Mouse (Mus musculus): Measurements from ENCODE around the gene Rbm20. TPM values are rescaled to one million over a fixed set of nuclear protein-coding genes. Genes with fewer than 3 reads are reported as not detected.

Rbm20 gene
- polyA plus RNA-seq, 1 experiment from 2014 or later, result 4.9 TPM

DNA sequence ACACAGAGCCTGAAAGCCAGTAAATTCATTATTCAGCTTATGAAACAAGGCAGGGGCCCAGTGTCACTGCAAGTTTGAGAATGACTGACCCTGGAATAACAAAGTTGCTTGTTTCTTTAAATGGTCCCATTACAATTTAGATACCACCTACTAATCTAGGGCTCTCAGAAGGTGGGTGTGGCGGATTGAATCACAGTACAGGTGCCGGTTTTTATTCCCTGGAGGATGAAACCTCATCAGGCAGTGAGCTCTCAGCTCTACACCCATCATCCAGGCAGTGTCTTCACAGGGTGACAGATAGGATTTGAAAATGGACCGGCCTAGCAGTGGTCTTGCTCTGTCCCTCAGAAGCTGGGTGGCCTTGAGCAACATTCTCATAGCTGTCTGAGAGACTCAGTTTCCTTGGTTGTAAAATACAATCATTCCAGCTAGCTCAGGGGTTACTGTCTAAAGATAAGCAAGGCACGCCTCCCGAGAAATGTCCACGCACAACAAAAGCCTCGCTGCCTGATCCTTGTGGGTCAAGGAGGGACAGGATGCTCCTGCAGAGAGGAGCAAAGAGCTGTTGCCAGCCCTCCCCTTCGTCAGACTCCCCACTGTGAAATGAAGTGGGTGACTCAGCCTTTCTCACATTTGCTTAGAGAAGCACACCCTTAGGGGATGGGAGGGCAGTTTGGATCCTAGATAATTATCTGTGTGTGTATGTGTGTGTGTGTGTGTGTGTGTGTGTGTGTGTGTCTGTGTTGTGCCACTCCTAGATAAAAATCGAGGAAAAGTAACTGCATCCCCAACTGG, 2.8 kb upstream of the Rbm20 start:
- no peak overlapping the region for H3K27ac ChIP-seq (replicated peaks)
- no peak overlapping the region for H3K4me2 ChIP-seq (replicated peaks)
- H3K4me1 ChIP-seq, result peaks cover 20% of the 10 kb centered on the region
- H3K9ac ChIP-seq (replicated peaks), result no peak overlapping the region
- WGBS, result 40% methylated on average over 9 of the region's 9 CpGs
- H3K27me3 ChIP-seq, result peaks cover 36% of the 10 kb centered on the region
- H3K9me3 ChIP-seq, result no peaks in the 10 kb centered on the region
- no peak for ATAC-seq (replicated peaks)
- H3K4me3 ChIP-seq, result no peak overlapping the region
- no peaks in the 10 kb centered on the region for H3K36me3 ChIP-seq

DNA sequence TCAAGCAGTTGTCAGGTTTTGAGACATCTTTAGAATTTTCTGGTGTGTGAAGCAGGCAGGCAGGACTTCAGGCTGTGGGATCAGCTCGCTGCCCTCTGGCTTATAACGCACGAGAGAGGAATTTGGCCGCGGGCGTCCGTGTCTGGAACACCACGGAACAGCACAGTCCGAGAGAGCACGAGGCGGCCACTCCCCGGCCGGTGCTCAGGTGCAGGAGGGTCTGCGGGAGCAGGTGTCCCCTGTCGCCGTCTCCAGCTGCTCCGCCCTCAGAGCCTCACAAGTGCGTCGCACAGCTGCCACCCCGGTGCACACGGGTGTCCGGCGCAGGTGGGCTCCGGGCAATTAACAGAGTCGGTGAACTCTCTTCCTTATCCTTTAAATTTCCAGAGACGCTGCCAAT, 878 bp upstream of the Rbm20 start:
- peak overlapping the region; percentile 99 for H3K4me2 ChIP-seq (replicated peaks)
- peaks cover 38% of the 10 kb centered on the region for H3K27me3 ChIP-seq
- ATAC-seq (replicated peaks), result peak; percentile 20; the same call in 1 of the 2 replicates
- H3K27ac ChIP-seq (replicated peaks), result no peak overlapping the region
- 2% methylated on average over 26 of the region's 26 CpGs for WGBS
- H3K4me3 ChIP-seq, result peak overlapping the region; percentile 60
- H3K9ac ChIP-seq (replicated peaks), result no peak overlapping the region
- H3K4me1 ChIP-seq, result peaks cover 20% of the 10 kb centered on the region
- no peaks in the 10 kb centered on the region for H3K36me3 ChIP-seq
- H3K9me3 ChIP-seq, result no peaks in the 10 kb centered on the region

DNA sequence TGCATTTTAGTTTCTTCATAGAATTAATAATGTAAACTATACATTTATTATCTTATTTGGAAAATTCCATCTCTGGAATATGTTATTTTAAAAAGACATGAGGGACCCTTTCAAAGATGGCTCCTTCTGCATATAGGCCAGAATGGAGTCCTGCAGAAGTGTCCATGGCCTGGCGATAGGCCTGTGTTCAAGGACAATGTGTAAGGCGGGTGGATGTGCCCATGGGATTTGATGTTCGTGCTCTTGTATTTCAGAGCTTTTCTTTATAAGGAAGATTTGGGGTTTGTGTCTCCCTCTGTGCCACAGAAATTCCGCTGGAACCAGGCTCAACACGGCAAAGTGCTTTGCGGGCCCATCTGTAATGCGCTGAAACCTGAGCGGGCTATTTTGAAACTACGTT, 2.1 kb downstream of the Rbm20 start:
- WGBS, result 97% methylated on average over 9 of the region's 9 CpGs
- no peak overlapping the region for H3K4me2 ChIP-seq (replicated peaks)
- ATAC-seq (replicated peaks), result no peak
- no peak overlapping the region for H3K4me3 ChIP-seq
- H3K4me1 ChIP-seq, result peaks cover 25% of the 10 kb centered on the region
- no peak overlapping the region for H3K9ac ChIP-seq (replicated peaks)
- H3K36me3 ChIP-seq, result no peaks in the 10 kb centered on the region
- no peak overlapping the region for H3K27ac ChIP-seq (replicated peaks)
- peaks cover 37% of the 10 kb centered on the region for H3K27me3 ChIP-seq
- H3K9me3 ChIP-seq, result no peaks in the 10 kb centered on the region

DNA sequence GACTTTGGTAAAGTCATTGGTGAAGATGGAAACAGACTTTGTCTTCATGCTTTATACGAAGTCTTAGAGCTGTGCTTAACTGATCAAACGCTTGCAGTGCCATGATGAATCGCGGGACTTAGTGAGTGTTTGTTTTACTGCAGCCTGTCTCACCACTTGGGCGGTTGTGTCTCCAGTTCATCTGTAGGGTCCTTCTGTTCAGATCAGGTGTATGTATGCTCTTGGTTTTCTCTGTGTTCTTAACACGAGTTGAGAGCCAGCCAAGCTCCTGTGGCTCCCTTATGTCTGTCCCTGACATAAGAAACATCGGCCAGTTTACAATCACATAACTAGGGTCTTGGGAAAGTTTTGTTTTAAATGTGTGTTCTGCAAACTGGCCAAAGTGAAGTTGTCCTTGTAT, 2.9 kb downstream of the Rbm20 start:
- no peak overlapping the region for H3K9ac ChIP-seq (replicated peaks)
- H3K27ac ChIP-seq (replicated peaks), result no peak overlapping the region
- H3K36me3 ChIP-seq, result no peaks in the 10 kb centered on the region
- 91% methylated on average over 7 of the region's 7 CpGs for WGBS
- H3K4me3 ChIP-seq, result no peak overlapping the region
- H3K4me1 ChIP-seq, result peaks cover 25% of the 10 kb centered on the region
- peaks cover 30% of the 10 kb centered on the region for H3K27me3 ChIP-seq
- no peak overlapping the region for H3K4me2 ChIP-seq (replicated peaks)
- H3K9me3 ChIP-seq, result no peaks in the 10 kb centered on the region
- ATAC-seq (replicated peaks), result no peak

DNA sequence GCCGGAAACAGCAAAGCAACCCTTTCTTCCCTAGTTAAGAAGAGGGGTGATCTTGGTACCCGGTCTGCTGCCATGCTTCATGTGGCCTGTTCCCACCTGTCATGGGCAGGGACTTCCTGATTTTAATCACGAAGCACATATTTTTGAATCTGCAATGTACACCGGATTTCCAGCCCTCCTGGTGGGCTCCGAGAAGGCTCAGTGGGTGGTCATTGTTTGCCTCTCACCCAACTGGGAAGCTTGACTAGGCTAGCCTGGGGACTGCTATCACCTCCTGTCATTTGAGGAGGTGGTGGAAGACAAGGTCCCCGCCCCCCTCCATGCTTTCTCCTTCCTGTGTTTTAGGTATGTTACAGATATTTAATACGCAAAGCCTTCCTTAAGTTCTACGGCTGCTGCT, 5.3 kb downstream of the Rbm20 start:
- H3K4me1 ChIP-seq, result peaks cover 11% of the 10 kb centered on the region
- H3K9me3 ChIP-seq, result no peaks in the 10 kb centered on the region
- H3K27me3 ChIP-seq, result peaks cover 15% of the 10 kb centered on the region
- no peak overlapping the region for H3K9ac ChIP-seq (replicated peaks)
- WGBS, result 44% methylated on average over 8 of the region's 8 CpGs
- H3K4me2 ChIP-seq (replicated peaks), result no peak overlapping the region
- H3K36me3 ChIP-seq, result no peaks in the 10 kb centered on the region
- H3K4me3 ChIP-seq, result no peak overlapping the region
- no peak overlapping the region for H3K27ac ChIP-seq (replicated peaks)
- ATAC-seq (replicated peaks), result no peak

DNA sequence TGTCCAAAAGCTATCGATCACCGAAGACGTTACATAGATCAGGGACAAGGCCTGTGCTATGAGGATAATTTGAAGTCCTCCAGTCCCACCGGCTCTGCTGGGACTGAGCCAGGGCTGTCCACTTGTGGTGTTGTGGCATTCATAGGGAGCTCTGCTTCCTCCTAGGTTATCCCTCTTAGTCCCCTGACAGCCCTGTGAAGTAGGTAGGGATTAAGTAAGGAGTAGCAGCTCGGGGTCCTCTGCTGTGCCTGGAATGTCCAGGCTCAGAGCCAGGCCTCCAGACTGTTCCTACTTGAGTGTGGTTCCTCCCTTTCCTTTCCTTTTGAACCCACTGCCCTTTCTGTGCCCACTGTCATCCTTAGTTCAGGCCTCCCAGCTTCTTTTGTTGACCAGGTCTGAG, 10.5 kb downstream of the Rbm20 start:
- ATAC-seq (replicated peaks), result no peak
- 89% methylated on average over 5 of the region's 5 CpGs for WGBS

DNA sequence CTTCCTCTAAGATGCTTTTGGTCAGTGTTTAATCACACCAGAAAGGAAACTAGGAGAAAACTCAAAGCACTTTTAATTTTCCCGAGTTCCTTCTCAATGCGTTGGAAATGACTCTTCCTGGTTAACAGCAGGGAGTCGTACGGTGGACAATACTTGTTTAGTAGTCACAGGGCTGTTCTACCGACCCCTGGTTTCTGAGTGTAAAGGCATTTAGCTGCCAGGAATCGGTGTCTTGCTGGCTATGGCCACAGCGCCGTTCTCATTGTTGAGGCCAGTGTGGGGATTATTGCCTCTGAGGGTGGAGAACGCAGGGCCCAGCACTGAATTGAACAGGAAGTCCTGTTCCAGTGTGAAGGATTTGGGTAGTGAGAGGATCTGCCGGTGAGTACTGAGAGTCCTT, 13.7 kb downstream of the Rbm20 start:
- Histone ChIP-seq H3K9ac (replicated peaks) (no peak overlapping the region), H3K9me3 (no peaks in the 10 kb centered on the region), H3K27me3 (no peaks in the 10 kb centered on the region), H3K4me2 (replicated peaks) (no peak overlapping the region), H3K36me3 (no peaks in the 10 kb centered on the region), H3K4me1 (no peaks in the 10 kb centered on the region), H3K4me3 (no peak overlapping the region), H3K27ac (replicated peaks) (no peak overlapping the region)
- WGBS, result 47% methylated on average over 10 of the region's 10 CpGs
- ATAC-seq (replicated peaks), result no peak

More for the DNA sequence above, 10.5 kb downstream of the Rbm20 start:
- Histone ChIP-seq H3K9me3 (no peaks in the 10 kb centered on the region), H3K27ac (replicated peaks) (no peak overlapping the region), H3K36me3 (no peaks in the 10 kb centered on the region), H3K4me3 (no peak overlapping the region), H3K9ac (replicated peaks) (no peak overlapping the region), H3K4me2 (replicated peaks) (no peak overlapping the region), H3K27me3 (no peaks in the 10 kb centered on the region), H3K4me1 (no peaks in the 10 kb centered on the region)

DNA sequence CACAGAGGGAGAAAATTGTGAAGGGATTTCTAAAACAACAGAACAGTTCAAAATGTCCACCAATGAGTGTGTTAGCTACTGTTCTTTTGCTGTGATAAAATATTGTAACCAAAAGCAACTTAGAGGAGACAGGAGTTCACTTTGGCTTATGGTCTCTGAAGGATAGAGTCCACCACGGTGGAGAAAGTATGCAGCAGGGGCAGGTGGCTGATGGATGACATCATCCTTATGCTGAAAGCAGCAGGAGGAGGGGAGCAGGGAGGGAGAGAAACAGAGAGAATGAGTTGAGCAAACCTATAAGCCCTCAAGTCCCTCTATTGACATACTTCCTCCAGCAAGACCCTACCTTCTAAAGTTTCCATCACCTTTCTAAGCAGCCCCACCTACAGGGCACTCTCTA, 16.9 kb downstream of the Rbm20 start:
- no peak for ATAC-seq (replicated peaks)
- Histone ChIP-seq H3K9ac (replicated peaks) (no peak overlapping the region), H3K27ac (replicated peaks) (no peak overlapping the region), H3K4me2 (replicated peaks) (no peak overlapping the region), H3K4me3 (no peak overlapping the region), H3K9me3 (no peaks in the 10 kb centered on the region), H3K4me1 (peaks cover 4% of the 10 kb centered on the region; the same call in 1 of the 2 replicates), H3K36me3 (no peaks in the 10 kb centered on the region), H3K27me3 (no peaks in the 10 kb centered on the region)
- 33% methylated on average over 1 of the region's 1 CpGs for WGBS

DNA sequence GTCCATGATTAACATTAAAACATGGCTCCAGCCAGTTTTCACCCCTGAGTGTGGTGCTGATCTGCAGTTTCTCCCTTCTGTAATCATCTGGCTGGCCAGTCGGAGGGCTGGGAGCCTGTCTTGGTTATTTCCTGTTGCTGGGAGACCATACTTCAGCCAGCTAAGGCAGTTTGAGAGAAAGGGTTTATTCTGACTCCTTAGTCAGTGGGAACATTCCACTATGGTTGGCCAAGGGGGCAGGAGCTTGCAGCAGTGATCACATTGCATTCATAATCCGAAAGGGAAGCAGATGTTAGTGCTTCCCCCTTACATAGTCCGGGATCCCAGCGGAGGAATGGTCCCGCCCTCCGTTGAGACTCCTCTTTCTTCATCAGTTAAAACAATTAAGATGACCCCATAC, 19.0 kb downstream of the Rbm20 start:
- no peaks in the 10 kb centered on the region for H3K9me3 ChIP-seq
- no peak overlapping the region for H3K4me3 ChIP-seq
- no peaks in the 10 kb centered on the region for H3K27me3 ChIP-seq
- WGBS, result 76% methylated on average over 6 of the region's 6 CpGs
- H3K4me1 ChIP-seq, result peaks cover 11% of the 10 kb centered on the region; the same call in 1 of the 2 replicates
- H3K36me3 ChIP-seq, result no peaks in the 10 kb centered on the region
- ATAC-seq (replicated peaks), result no peak
- H3K4me2 ChIP-seq (replicated peaks), result no peak overlapping the region
- H3K9ac ChIP-seq (replicated peaks), result no peak overlapping the region
- no peak overlapping the region for H3K27ac ChIP-seq (replicated peaks)

DNA sequence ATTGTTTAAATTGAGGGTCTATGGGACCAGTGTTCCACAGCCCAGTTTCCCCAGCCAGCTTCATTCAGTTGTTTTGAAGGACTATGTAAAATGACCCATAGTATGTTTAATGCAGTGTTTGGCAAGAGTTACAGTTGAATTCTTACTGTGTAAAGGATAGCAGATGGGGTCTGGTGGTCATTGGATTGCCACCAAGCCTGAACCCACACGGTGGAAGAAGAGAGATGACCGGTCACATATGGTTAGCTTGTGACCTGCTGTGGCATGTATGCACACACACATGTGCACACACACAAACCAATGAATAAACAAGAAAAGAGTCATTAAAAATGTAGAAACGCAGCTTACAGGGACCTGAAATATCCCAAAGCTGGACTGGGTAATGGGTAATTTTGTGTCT, 19.5 kb downstream of the Rbm20 start:
- no peak overlapping the region for H3K9ac ChIP-seq (replicated peaks)
- H3K4me2 ChIP-seq (replicated peaks), result no peak overlapping the region
- no peak overlapping the region for H3K4me3 ChIP-seq
- H3K36me3 ChIP-seq, result no peaks in the 10 kb centered on the region
- peaks cover 11% of the 10 kb centered on the region; the same call in 1 of the 2 replicates for H3K4me1 ChIP-seq
- no peaks in the 10 kb centered on the region for H3K27me3 ChIP-seq
- ATAC-seq (replicated peaks), result no peak
- WGBS, result 88% methylated on average over 3 of the region's 3 CpGs
- no peaks in the 10 kb centered on the region for H3K9me3 ChIP-seq
- no peak overlapping the region for H3K27ac ChIP-seq (replicated peaks)

DNA sequence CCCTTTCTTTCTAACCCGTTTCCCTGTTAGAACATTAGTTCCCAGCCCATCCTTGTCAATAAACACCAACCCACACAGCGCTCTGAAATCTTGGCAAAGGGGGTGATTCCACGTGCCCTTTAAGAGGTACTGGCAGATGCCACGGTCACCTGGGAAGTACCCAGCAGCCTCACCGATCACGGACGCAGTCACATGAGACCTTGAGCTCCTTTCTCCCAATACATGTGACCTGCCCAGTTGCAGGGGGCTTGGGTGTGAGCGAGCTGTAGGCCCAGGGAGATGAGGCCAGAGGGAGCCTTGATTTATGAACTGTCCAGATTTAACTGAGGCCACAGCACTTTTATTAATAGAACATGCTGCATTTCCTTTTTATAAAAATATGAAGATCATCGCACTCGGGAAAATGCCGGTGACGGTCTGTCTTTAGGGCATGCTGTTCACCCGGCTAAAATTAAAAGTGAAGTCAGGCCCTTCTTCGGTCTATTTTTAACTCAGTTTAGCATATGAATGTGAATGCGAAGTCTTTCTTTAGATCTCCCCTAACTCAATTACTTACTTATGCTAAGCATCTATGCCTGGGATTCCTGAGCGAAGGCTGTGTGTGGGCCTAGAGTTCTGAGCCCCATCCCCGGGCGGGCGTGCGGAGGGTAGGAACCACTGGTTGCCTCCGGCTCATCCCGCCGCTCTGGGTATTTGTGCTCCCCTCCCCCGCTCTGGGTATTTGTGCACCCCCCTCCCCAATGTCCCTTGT, 20.4 kb downstream of the Rbm20 start:
- Histone ChIP-seq H3K9ac (replicated peaks) (no peak overlapping the region), H3K4me3 (no peak overlapping the region), H3K4me2 (replicated peaks) (no peak overlapping the region), H3K27ac (replicated peaks) (no peak overlapping the region), H3K9me3 (no peaks in the 10 kb centered on the region), H3K4me1 (peaks cover 11% of the 10 kb centered on the region; the same call in 1 of the 2 replicates), H3K27me3 (no peaks in the 10 kb centered on the region), H3K36me3 (no peaks in the 10 kb centered on the region)
- 0 out of 2 replicates have a peak, but pooled peaks have one; percentile 32 for ATAC-seq (replicated peaks)
- 26% methylated on average over 24 of the region's 24 CpGs for WGBS

DNA sequence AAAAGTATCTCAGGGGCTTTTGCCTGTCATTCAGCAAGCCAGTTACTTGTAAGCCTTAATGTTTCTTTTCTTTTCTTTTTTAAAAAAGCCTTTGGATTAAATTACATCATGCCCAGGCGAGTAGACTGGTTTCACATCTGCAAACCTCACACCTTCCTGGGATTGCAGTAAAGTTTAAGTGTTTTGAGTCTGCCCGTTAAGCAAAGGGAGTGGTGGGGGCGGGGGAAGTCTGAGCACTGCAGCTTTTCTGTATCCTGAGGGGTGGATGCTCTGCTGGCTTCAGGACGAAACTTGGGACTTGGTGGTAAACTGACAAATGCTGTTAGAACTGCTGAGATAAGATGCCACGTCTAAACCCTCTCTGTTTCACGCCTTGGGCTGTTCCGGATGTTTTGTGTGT, 22.6 kb downstream of the Rbm20 start:
- ATAC-seq (replicated peaks), result no peak
- 28% methylated on average over 7 of the region's 7 CpGs for WGBS

More for the DNA sequence above, 22.6 kb downstream of the Rbm20 start:
- peaks cover 13% of the 10 kb centered on the region; the same call in 1 of the 2 replicates for H3K4me1 ChIP-seq
- H3K9me3 ChIP-seq, result no peaks in the 10 kb centered on the region
- H3K27ac ChIP-seq (replicated peaks), result no peak overlapping the region
- no peak overlapping the region for H3K4me3 ChIP-seq
- H3K36me3 ChIP-seq, result no peaks in the 10 kb centered on the region
- no peak overlapping the region for H3K9ac ChIP-seq (replicated peaks)
- no peaks in the 10 kb centered on the region for H3K27me3 ChIP-seq
- H3K4me2 ChIP-seq (replicated peaks), result no peak overlapping the region
